In the genomic region with DNA sequence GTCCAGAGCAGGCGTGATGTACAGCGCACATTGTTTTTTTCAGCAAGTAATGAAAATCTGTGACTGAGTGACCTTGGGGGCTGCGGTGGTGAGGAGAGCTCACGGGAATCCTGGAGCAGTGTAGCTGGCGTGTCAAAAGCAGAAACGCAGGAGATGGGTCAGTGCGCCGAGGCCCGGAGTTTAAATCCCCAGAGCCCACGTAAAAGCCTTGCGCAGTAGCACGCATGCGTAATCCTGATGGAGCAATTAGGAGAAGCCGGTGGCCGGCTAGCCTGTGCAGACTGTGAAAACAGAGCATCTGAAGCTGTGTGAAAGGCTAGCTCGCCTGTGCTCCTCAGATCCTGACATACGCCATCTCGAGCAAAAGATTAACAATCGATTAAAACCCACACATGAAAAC, we compare ENCODE assay signal across 24 mouse cellular contexts. TPM values are rescaled to one million over a fixed set of nuclear protein-coding genes. Genes with fewer than 3 reads are reported as not detected.
DNase-seq lines count a peak whose midpoint lies in the region; ATAC-seq lines count a peak whose summit lies in the region.
"Had no signal": no experiment of that assay in that cellular context is flagged by ENCODE, and none has a peak within 500 bp of the region (broad histone marks: within the 10 kb centered on the region; RNA-seq: fewer than 3 reads in every experiment).

No protein-coding gene starts in this region.

- H3K36me3 ChIP-seq in neural tube, embryonic 12.5 days: no peaks in the 10 kb centered on the region
- no peaks in the 10 kb centered on the region for H3K36me3 ChIP-seq in hindbrain, embryonic 12.5 days
- H3K36me3 ChIP-seq in midbrain, embryonic 12.5 days: no peaks in the 10 kb centered on the region
- no peaks in the 10 kb centered on the region for H3K36me3 ChIP-seq in neural tube, embryonic 13.5 days
- H3K36me3 ChIP-seq: heart, embryonic 10.5 days had no signal

- DNase-seq in neural tube, embryonic 10.5 days (ENCODE audit: extremely low spot score, low spot score): no peak
- no peak for DNase-seq in kidney, postnatal 4 days
- no peak for DNase-seq in testis, postnatal 10 days (ENCODE audit: low spot score)
- DNase-seq: B cell, adult 2 months; cerebellum, adult 18-20 months; cerebellum, postnatal 25 days; gastrocnemius, adult 2 months; liver, embryonic 13.5 days; lung, embryonic 14.5 days; right cerebral cortex, postnatal 14 days had no signal

- no peaks in the 10 kb centered on the region; the same call in 1 of the 2 replicates for H3K4me1 ChIP-seq in neural tube, embryonic 12.5 days
- 0 out of 2 replicates have a peak, but pooled peaks cover 6% of the 10 kb centered on the region for H3K4me1 ChIP-seq in hindbrain, embryonic 12.5 days
- no peaks in the 10 kb centered on the region; the same call in 1 of the 2 replicates for H3K4me1 ChIP-seq in midbrain, embryonic 12.5 days
- peaks cover 5% of the 10 kb centered on the region for H3K4me1 ChIP-seq in neural tube, embryonic 13.5 days (replicated peaks)

- WGBS in neural tube, embryonic 12.5 days: 72% methylated on average over 19 of the region's 19 CpGs
- 79% methylated on average over 19 of the region's 19 CpGs for WGBS in hindbrain, embryonic 12.5 days
- WGBS in midbrain, embryonic 12.5 days: 75% methylated on average over 19 of the region's 19 CpGs
- 48% methylated on average over 19 of the region's 19 CpGs for WGBS in neural tube, embryonic 13.5 days

- no peaks in the 10 kb centered on the region for H3K9me3 ChIP-seq in neural tube, embryonic 12.5 days
- no peaks in the 10 kb centered on the region for H3K9me3 ChIP-seq in hindbrain, embryonic 12.5 days (replicated peaks)
- no peaks in the 10 kb centered on the region for H3K9me3 ChIP-seq in midbrain, embryonic 12.5 days
- H3K9me3 ChIP-seq in neural tube, embryonic 13.5 days: no peaks in the 10 kb centered on the region
- H3K9me3 ChIP-seq: embryonic facial prominence, embryonic 13.5 days; forebrain, embryonic 13.5 days; G1E; heart, embryonic 10.5 days; liver, embryonic 13.5 days had no signal

- ATAC-seq in neural tube, embryonic 12.5 days (ENCODE audit: low FRiP score, low read depth): 0 out of 2 replicates have a peak, but pooled peaks have one; percentile 14
- peak; percentile 35; the same call in 1 of the 2 replicates for ATAC-seq in hindbrain, embryonic 12.5 days (ENCODE audit: low FRiP score)
- ATAC-seq in midbrain, embryonic 12.5 days (ENCODE audit: low FRiP score, low read depth): no peak
- ATAC-seq in neural tube, embryonic 13.5 days (ENCODE audit: low read depth): 0 out of 2 replicates have a peak, but pooled peaks have one; percentile 20
- ATAC-seq in activated CD4-positive, CD25-positive, alpha-beta regulatory T cell, adult 4 months: no peak
- ATAC-seq: forebrain, embryonic 13.5 days; intestine, postnatal 0 days; Patski had no signal

- H3K4me3 ChIP-seq in neural tube, embryonic 12.5 days: no peak overlapping the region
- no peak overlapping the region for H3K4me3 ChIP-seq in hindbrain, embryonic 12.5 days
- H3K4me3 ChIP-seq in midbrain, embryonic 12.5 days: no peak overlapping the region
- H3K4me3 ChIP-seq in neural tube, embryonic 13.5 days: no peak overlapping the region
- H3K4me3 ChIP-seq: embryonic facial prominence, embryonic 13.5 days; forebrain, embryonic 13.5 days; gastrocnemius, adult 2 months; heart, embryonic 10.5 days; left cerebral cortex, adult 2 months; liver, embryonic 13.5 days had no signal

- no peak overlapping the region for H3K9ac ChIP-seq in neural tube, embryonic 12.5 days
- H3K9ac ChIP-seq in hindbrain, embryonic 12.5 days: no peak overlapping the region
- no peak overlapping the region for H3K9ac ChIP-seq in midbrain, embryonic 12.5 days (replicated peaks)
- H3K9ac ChIP-seq in neural tube, embryonic 13.5 days: peak overlapping the region; percentile 45
- H3K9ac ChIP-seq: embryonic facial prominence, embryonic 13.5 days; forebrain, embryonic 13.5 days; liver, embryonic 13.5 days; lung, embryonic 14.5 days had no signal

- H3K27ac ChIP-seq in neural tube, embryonic 12.5 days: no peak overlapping the region
- H3K27ac ChIP-seq in hindbrain, embryonic 12.5 days: peak overlapping the region; percentile 37
- peak overlapping the region; percentile 17 for H3K27ac ChIP-seq in midbrain, embryonic 12.5 days (replicated peaks)
- peak overlapping the region; percentile 25 for H3K27ac ChIP-seq in neural tube, embryonic 13.5 days (replicated peaks)
- H3K27ac ChIP-seq: embryonic facial prominence, embryonic 13.5 days; forebrain, embryonic 13.5 days; heart, embryonic 10.5 days; left cerebral cortex, adult 2 months; liver, embryonic 13.5 days; stomach, postnatal 0 days had no signal

- no peaks in the 10 kb centered on the region for H3K27me3 ChIP-seq in neural tube, embryonic 12.5 days (replicated peaks)
- H3K27me3 ChIP-seq in hindbrain, embryonic 12.5 days: no peaks in the 10 kb centered on the region
- H3K27me3 ChIP-seq in midbrain, embryonic 12.5 days: no peaks in the 10 kb centered on the region
- H3K27me3 ChIP-seq in neural tube, embryonic 13.5 days: no peaks in the 10 kb centered on the region
- H3K27me3 ChIP-seq: CH12.LX; embryonic facial prominence, embryonic 13.5 days; forebrain, embryonic 13.5 days; liver, embryonic 13.5 days; Patski had no signal

- H3K4me2 ChIP-seq in neural tube, embryonic 12.5 days (replicated peaks): no peak overlapping the region
- no peak overlapping the region for H3K4me2 ChIP-seq in hindbrain, embryonic 12.5 days (replicated peaks)
- H3K4me2 ChIP-seq in midbrain, embryonic 12.5 days (replicated peaks): no peak overlapping the region
- H3K4me2 ChIP-seq in neural tube, embryonic 13.5 days: peak overlapping the region; percentile 25; the same call in 1 of the 2 replicates
- H3K4me2 ChIP-seq: embryonic facial prominence, embryonic 13.5 days; forebrain, embryonic 13.5 days; liver, embryonic 13.5 days; lung, embryonic 14.5 days had no signal

RNA-seq across cellular contexts. Expression of a gene that starts 20.0 kb away (rescaled TPM):
- 5.1 and 5.3 TPM in 2 replicates for polyA plus RNA-seq in neural tube, embryonic 12.5 days (2016; fragmentation: Nextera tagmentation; extraction: Ambion mirVana)
- 5.4 and 7.3 TPM in 2 replicates for polyA plus RNA-seq in hindbrain, embryonic 12.5 days (2016; fragmentation: Nextera tagmentation; extraction: Ambion mirVana)
- polyA plus RNA-seq in midbrain, embryonic 12.5 days (2016; fragmentation: Nextera tagmentation; extraction: Ambion mirVana): 5.7 and 6.1 TPM in 2 replicates
- 4.3 and 5.5 TPM in 2 replicates for polyA plus RNA-seq in neural tube, embryonic 13.5 days (2015; fragmentation: Nextera tagmentation; extraction: Ambion mirVana)
- 10 to 100 TPM; 67.8 to 77.8 TPM for polyA plus RNA-seq in activated CD4-positive, CD25-positive, alpha-beta regulatory T cell, adult 4 months (2017; shearing (Covaris generic))

RNA-seq across cellular contexts. Expression of a gene that starts 31.3 kb away (rescaled TPM):
- 0.27 and 0.35 TPM in 2 replicates for polyA plus RNA-seq in neural tube, embryonic 12.5 days (2016; fragmentation: Nextera tagmentation; extraction: Ambion mirVana)
- 0.30 and 0.57 TPM in 2 replicates for polyA plus RNA-seq in hindbrain, embryonic 12.5 days (2016; fragmentation: Nextera tagmentation; extraction: Ambion mirVana)
- polyA plus RNA-seq in midbrain, embryonic 12.5 days (2016; fragmentation: Nextera tagmentation; extraction: Ambion mirVana): 0.27 and 0.37 TPM in 2 replicates
- 0.25 and 0.61 TPM in 2 replicates for polyA plus RNA-seq in neural tube, embryonic 13.5 days (2015; fragmentation: Nextera tagmentation; extraction: Ambion mirVana)
- polyA plus RNA-seq in activated CD4-positive, CD25-positive, alpha-beta regulatory T cell, adult 4 months (2017; shearing (Covaris generic)): 10 to 100 TPM; 53.6 to 63.4 TPM
- polyA plus RNA-seq: Patski had no signal

Comparison
In these comparisons a context has a peak if more than half of its experiments do, and no peak if none do; other contexts are left out.
1. ATAC-seq: peak in neural tube, embryonic 12.5 days (single experiment), hindbrain, embryonic 12.5 days (single experiment) and neural tube, embryonic 13.5 days (single experiment); none in midbrain, embryonic 12.5 days (single experiment) and activated CD4-positive, CD25-positive, alpha-beta regulatory T cell, adult 4 months (single experiment).
2. RNA of a gene that starts 31.3 kb away (polyA plus RNA-seq): 53.6 to 63.4 TPM in activated CD4-positive, CD25-positive, alpha-beta regulatory T cell, adult 4 months; 0.30 to 0.57 TPM in hindbrain, embryonic 12.5 days, 0.27 to 0.37 TPM in midbrain, embryonic 12.5 days, 0.27 to 0.35 TPM in neural tube, embryonic 12.5 days and 0.25 to 0.61 TPM in neural tube, embryonic 13.5 days; every median in the first group is over 10 times any median in the second.